Mouse (Mus musculus) gastrocnemius, adult 18-20 months (tissue): ENCODE measurements around the gene Rtn4ip1. TPM values are rescaled to one million over a fixed set of nuclear protein-coding genes. Genes with fewer than 3 reads are reported as not detected.
"Not testable (repeated sequence)": the region's sequence is repeated elsewhere in the genome, so short reads cannot be mapped to it uniquely, and the experiment has no call there.

Source experiments
- DNase-seq: peaks from one replicate; pipeline ENCODE4 v3.0.0; 2021; ENCODE audit warnings: low spot score
- total RNA-seq, 2 experiments: library from RNA; stranded (reverse); gene quantifications; 2 replicates each; pipeline ENCODE4 v1.2.3; 2021

The Rtn4ip1 gene
- total RNA-seq, 2 experiments from 2014 or later, result 24.9 to 28.0 TPM

- DNase-seq, result no peak
Observed at GRCm38 (mm10) chr10:43927736-43928135, 26.1 kb downstream of the Rtn4ip1 start.

- no peak for DNase-seq
Observed at GRCm38 (mm10) chr10:43928596-43928995, 27.0 kb downstream of the Rtn4ip1 start.

- DNase-seq, result no peak
Observed at GRCm38 (mm10) chr10:43939136-43939662, 37.6 kb downstream of the Rtn4ip1 start.

- DNase-seq, result no peak
Observed at GRCm38 (mm10) chr10:43943736-43944135, 42.1 kb downstream of the Rtn4ip1 start.

GRCm38 (mm10) chr10:43945435-43945834, 43.8 kb downstream of the Rtn4ip1 start:
- no peak for DNase-seq

- DNase-seq, result peak; percentile 41
Observed at GRCm38 (mm10) chr10:43953942-43954341, 52.3 kb downstream of the Rtn4ip1 start.

- DNase-seq, result no peak
Observed at GRCm38 (mm10) chr10:43964943-43965342, 63.3 kb downstream of the Rtn4ip1 start.

GRCm38 (mm10) chr10:43973244-43973643, 71.6 kb downstream of the Rtn4ip1 start:
- DNase-seq, result no peak

- peak; percentile 17 for DNase-seq
Observed at GRCm38 (mm10) chr10:43977353-43977752, 75.7 kb downstream of the Rtn4ip1 start.

- DNase-seq, result no peak
Observed at GRCm38 (mm10) chr10:43980080-43980479, 78.5 kb downstream of the Rtn4ip1 start.

- not testable (repeated sequence) for DNase-seq
Observed at GRCm38 (mm10) chr10:43980742-43981141, 79.1 kb downstream of the Rtn4ip1 start.

GRCm38 (mm10) chr10:43982470-43982869, 80.9 kb downstream of the Rtn4ip1 start:
- no peak for DNase-seq

GRCm38 (mm10) chr10:43983241-43983640, 81.6 kb downstream of the Rtn4ip1 start:
- DNase-seq, result no peak

- DNase-seq, result no peak
Observed at GRCm38 (mm10) chr10:43983866-43984265, 82.3 kb downstream of the Rtn4ip1 start.

- DNase-seq, result no peak
Observed at GRCm38 (mm10) chr10:43991268-43991667, 89.7 kb downstream of the Rtn4ip1 start.

- no peak for DNase-seq
Observed at GRCm38 (mm10) chr10:43992506-43992905, 90.9 kb downstream of the Rtn4ip1 start.

GRCm38 (mm10) chr10:43993198-43993597, 91.6 kb downstream of the Rtn4ip1 start:
- DNase-seq, result no peak

GRCm38 (mm10) chr10:43995858-43996650, 94.4 kb downstream of the Rtn4ip1 start:
- no peak for DNase-seq

- DNase-seq, result no peak
Observed at GRCm38 (mm10) chr10:43997276-43997675, 95.7 kb downstream of the Rtn4ip1 start.

- no peak for DNase-seq
Observed at GRCm38 (mm10) chr10:43998023-43998422, 96.4 kb downstream of the Rtn4ip1 start.

GRCm38 (mm10) chr10:43998503-43999082, 97.0 kb downstream of the Rtn4ip1 start:
- DNase-seq, result no peak

GRCm38 (mm10) chr10:44000156-44000865, 98.7 kb downstream of the Rtn4ip1 start:
- DNase-seq, result no peak
